Mouse (Mus musculus) activated CD4-positive, CD25-positive, alpha-beta regulatory T cell, adult 4 months (primary cell): ENCODE results near the gene Rfwd3. TPM values are rescaled to one million over a fixed set of nuclear protein-coding genes. Genes with fewer than 3 reads are reported as not detected.
"Not testable (repeated sequence)": the region's sequence is repeated elsewhere in the genome, so short reads cannot be mapped to it uniquely, and the experiment has no call there.

Experiments
- ATAC-seq: one replicate; pipeline ENCODE4 v1.8.0; 2017
- polyA plus RNA-seq, 2 experiments: library from polyadenylated mRNA; unstranded; fragments of 100-300 nt; shearing (Covaris generic); gene quantifications; one replicate each; pipeline ENCODE4 v1.2.1; 2017

Gene Rfwd3
- polyA plus RNA-seq, 2 experiments from 2014 or later: 26.8 to 30.2 TPM

DNA sequence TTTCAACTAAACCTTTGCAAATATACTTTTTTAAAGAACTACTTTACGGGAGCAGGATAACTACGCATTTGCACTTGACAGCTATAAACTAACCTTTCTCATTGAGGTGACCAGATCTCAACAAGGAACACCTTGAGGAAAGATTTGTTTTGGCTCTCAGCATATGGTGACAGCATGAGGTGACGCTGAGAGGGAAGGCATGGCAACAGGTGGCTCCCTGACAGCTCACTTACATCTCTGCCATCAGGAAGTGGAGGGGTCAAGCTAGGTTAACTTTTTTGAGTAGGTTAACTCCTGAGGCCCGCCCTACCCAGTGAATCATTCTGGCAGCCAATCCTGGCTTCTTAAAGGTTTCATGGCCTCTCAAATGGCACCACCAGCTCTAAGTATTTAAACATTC lies 14.4 kb downstream of the Rfwd3 start:
- no peak for ATAC-seq

DNA sequence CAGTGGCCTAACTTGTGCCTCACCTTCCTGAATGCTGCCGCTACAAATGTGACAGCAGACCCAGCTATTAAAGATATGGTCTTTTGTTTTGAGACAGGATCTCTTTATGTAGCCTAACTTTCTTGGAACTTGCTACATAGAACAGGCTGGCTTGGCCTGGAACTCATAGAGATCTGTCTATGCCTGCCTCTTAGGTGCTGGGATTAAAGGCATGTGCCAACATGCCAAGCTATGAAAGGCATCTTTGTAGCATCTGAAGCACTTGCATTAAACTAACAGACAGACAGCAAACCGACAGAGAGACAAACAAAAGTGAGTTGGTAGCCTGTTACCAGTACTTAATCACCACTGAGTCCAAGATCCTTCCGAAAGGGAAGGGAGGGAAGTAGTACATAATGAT lies 17.9 kb downstream of the Rfwd3 start:
- ATAC-seq: no peak

DNA sequence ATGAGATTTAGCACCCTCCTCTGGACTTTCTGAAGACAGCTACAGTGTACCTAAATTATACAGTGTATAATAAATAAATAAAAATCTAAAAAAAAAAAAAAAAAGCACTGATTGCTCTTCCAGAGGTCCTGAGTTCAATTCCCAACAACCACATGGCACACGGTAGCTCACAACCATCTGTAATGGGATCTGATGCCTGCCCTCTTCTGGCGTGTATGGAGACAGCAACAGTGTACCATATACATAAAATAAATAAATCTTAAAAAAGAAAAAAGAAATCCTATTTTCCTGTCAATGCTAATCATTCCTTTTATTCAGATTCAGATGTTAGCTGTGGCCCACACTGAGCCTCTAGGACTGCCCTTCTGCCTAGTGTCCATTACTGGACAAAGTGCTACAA lies 31.7 kb downstream of the Rfwd3 start:
- no peak for ATAC-seq

GRCm38 (mm10) chr8:111266161-111266560 lies 33.9 kb downstream of the Rfwd3 start:
- not testable (repeated sequence) for ATAC-seq

- no peak for ATAC-seq
Observed at GRCm38 (mm10) chr8:111264693-111265220, 35.3 kb downstream of the Rfwd3 start.

DNA sequence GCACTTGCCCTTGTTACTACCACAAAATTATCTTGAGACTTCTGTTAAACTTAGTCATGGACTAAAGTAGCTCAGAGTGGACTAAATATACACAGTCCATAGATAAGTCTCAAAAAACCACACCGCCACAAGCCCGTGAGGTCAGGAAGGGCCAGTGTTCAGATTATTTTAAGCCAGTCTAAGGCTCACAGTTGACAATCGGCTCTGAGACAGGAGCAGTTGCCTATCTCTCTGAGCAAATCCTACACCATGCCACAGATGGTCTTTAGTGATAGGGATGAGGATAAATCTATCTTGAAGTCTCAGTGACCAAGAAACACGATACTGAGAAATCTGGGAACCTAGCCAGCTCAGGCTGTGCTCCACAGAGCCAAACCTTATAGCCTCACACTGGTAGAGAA lies 38.0 kb downstream of the Rfwd3 start:
- ATAC-seq: no peak

DNA sequence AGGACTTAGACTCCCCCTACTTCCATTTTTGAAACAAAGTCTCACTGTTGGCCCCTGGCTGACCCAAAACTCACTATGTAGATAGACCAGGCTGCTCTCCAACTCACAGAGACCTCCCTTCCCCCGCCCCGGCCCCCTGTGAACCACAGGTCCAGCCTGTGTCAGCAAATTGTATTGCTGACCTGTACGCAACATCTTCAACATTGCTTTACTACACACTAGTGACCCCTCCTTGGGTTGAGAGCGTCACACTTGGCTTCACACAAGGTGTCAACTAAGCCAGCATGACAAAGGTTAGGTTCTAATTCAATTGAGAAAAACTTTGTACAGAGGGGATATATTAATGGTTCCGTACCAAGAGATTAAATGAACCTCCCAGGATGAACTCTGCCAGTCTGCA lies 39.8 kb downstream of the Rfwd3 start:
- no peak for ATAC-seq

GRCm38 (mm10) chr8:111259408-111259741 lies 40.6 kb downstream of the Rfwd3 start:
- peak; percentile 49 for ATAC-seq

GRCm38 (mm10) chr8:111258631-111259407 lies 41.2 kb downstream of the Rfwd3 start, which contains the start of gene Glg1:
Gene Glg1 (minus strand): TSS chr8:111259216.
- peak; percentile 86 for ATAC-seq

DNA sequence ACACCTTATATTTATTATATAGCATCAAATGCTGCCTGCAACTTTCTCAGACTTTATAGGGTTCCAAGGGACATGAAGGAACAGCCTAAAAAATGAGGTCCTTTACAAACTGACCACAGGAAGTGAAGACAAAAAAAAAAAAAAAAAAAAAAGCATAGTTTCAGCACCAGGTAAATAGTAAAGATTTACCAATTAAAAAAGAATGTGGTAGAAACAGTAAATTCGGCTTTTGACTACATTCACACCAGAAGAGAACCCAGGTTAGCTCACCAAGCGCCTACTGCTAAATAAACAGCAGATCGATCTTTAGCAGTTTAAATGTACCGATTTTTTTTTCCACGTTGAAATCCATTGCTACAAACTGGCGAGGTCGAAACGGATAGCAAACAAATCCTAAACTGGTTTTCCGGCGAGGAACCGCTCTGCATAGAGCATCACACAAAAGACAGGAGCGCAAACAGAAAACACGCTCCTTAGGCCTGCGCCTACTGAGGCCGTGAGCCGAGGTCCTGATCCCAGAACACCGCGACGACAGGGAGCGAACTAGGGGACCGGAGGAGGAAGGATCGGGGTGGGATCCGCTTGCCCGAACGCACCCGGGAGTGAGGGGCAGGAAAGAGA lies 41.9 kb downstream of the Rfwd3 start:
- no peak for ATAC-seq

DNA sequence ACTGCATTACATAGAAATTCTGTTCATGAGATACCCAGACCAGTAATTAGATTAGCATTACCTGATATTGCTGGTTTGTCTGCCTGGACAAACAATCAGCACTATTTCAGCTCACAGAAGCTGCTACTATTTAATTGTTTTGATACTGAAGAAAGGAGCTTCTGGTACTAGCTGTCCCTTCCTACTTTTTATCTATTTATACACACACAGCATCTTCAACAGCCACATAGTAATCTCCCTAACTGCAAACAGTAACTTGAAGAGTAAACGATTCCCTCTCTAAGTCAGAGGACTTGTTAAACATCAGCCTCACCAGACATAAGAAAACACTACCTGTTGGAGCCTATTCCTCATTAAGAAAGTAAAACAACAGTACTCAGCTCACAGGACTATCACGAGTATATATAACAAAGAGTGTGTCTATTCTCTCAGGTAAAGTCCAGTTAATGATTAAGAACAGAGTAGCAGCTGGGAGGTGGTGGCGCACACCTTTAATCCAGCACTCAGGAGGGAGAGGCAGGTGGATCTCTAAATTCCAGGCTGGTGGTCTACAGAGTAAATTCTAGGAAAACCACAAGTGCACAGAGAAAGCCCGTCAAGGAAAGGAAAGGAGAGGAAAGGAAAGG lies 47.4 kb downstream of the Rfwd3 start:
- no peak for ATAC-seq

- ATAC-seq: no peak
Observed at GRCm38 (mm10) chr8:111250111-111250510, 49.9 kb downstream of the Rfwd3 start.

DNA sequence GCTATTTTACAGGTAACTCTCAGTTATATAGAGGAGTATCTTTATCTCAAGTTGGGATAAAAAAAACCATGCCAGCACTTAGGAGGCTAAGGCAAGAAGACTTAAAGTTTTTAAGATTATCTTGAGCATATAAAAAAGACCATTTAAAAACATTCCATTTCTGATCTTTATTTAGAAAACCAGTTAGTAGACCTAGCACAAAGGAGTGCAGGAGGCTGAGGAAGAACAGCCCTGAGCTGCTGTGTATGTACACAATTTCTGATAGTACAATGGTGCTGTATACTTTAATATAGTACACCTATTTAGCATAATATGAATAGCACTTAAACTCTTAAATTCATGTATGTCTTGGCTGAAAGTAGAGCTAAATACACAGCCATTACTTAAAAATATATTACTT lies 51.9 kb downstream of the Rfwd3 start:
- ATAC-seq: no peak

- ATAC-seq: not testable (repeated sequence)
Observed at GRCm38 (mm10) chr8:111246864-111247263, 53.2 kb downstream of the Rfwd3 start.

DNA sequence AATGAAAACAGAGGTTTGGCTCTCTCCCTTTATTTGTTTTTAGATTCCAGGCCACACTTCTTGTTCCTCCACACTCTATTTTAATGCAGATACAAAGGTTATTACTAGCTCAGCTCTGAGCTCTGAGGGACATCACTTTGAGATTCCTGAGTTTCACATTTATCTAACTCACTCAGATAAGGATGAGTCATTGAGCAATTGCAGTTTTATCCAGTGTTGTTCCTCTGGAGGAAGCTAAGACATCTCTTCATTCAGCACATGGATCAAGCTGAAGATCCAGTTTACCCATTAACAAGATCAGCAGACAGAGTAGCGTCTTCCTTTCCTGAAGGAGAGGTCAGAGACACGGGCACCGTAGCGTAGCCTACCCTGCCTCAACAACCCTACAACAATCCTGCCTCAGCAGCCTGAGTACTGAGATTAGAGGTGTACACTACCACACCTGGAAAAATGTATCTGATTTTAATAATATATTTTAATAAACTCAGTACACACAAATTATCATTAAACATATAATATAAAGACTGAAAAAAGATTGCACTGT lies 53.7 kb downstream of the Rfwd3 start:
- ATAC-seq: no peak

- ATAC-seq: no peak
Observed at GRCm38 (mm10) chr8:111237301-111237700, 62.7 kb downstream of the Rfwd3 start.

- ATAC-seq: no peak
Observed at GRCm38 (mm10) chr8:111233730-111234129, 66.3 kb downstream of the Rfwd3 start.

GRCm38 (mm10) chr8:111224153-111224552 lies 75.9 kb downstream of the Rfwd3 start:
- ATAC-seq: no peak

Other genes with a start within 250 kb of the Rfwd3 start
- gene Exosc6, start 243.9 kb downstream of the Rfwd3 start, polyA plus RNA-seq: not detected
- gene Clec18a, start 207.8 kb downstream of the Rfwd3 start, polyA plus RNA-seq: not detected
- 1 to 10 TPM; 8.0 to 8.6 TPM for gene Pdpr, start 205.6 kb downstream of the Rfwd3 start, polyA plus RNA-seq
- 10 to 100 TPM; 28.3 to 28.7 TPM for gene Glg1, start 41.0 kb downstream of the Rfwd3 start, polyA plus RNA-seq
- gene Mlkl, start 38.0 kb upstream of the Rfwd3 start, polyA plus RNA-seq: 1 to 10 TPM; 5.4 to 7.8 TPM
- under 1 TPM in 1 of 2 experiments, not detected in 1; 0.21 TPM for gene Fa2h, start 93.6 kb upstream of the Rfwd3 start, polyA plus RNA-seq
- gene Wdr59, start 221.9 kb upstream of the Rfwd3 start, polyA plus RNA-seq: 1 to 10 TPM; 4.2 to 4.5 TPM
- 10 to 100 TPM; 31.6 to 41.8 TPM for gene Znrf1, start 235.9 kb upstream of the Rfwd3 start, polyA plus RNA-seq